Mouse (Mus musculus) right cerebral cortex, postnatal 14 days (tissue): ENCODE measurements at regions not wholly inside any gene's neighbourhood (a gene's known extent, or its start where the extent isn't known, plus 50 kb on each side); places are given as distances from the start of the nearest gene placed in this dataset.
"Not testable (repeated sequence)": the region's sequence is repeated elsewhere in the genome, so short reads cannot be mapped to it uniquely, and the experiment has no call there.

Experiments
- DNase-seq: peaks from one replicate; pipeline ENCODE4 v3.0.0; 2022

- not testable (repeated sequence) for DNase-seq
Observed at GRCm38 (mm10) chr12:14242720-14243119, 90.9 kb upstream of the Fam84a start.

DNA sequence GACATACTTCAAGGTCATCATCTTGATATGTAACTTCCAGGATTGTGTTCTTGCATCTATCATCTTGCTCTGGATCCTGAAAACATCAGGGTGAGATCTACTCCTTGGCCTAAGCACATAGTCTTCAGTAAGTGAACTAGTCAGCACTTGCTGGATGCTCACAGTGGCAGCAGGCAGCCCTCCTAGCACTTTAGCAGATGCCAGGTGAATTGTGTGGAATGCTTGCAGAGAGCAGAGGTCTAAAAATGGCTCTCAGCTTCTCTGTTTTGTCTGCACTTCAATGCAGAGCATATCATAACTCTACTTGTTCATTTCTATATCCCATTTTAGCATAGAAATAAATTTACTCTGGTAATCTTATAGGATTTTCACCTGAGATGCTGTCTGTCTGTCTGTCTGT is 85.8 kb upstream of the Fam84a start:
- no peak for DNase-seq

- no peak for DNase-seq
Observed at GRCm38 (mm10) chr12:14235351-14235750, 83.5 kb upstream of the Fam84a start.

GRCm38 (mm10) chr12:14212618-14213017 is 60.8 kb upstream of the Fam84a start:
- no peak for DNase-seq

- DNase-seq = no peak
Observed at GRCm38 (mm10) chr12:14209881-14210280, 58.0 kb upstream of the Fam84a start.

GRCm38 (mm10) chr12:14207288-14207687 is 55.4 kb upstream of the Fam84a start:
- DNase-seq = no peak

DNA sequence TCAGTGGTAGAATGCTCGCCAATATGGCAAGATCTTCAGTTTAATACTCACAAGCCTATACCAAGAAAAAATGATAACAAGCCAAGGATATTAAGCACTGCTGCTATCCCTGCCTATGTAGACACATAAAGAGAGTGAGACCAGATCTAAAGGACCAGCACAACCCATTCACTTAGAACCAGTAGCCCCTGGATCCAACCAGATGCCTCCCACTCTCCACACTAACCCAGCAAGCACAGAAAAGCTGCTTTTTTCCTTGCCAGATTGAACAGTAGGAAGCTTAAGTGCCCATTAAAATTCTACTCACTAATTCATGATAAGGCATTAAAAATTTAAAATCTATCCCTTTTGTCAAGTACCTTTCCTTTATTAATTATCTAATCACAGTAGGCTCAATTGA is 52.6 kb upstream of the Fam84a start:
- no peak for DNase-seq
